Mouse (Mus musculus) lung, postnatal 25 days (tissue): ENCODE measurements around the gene Bahcc1.

ENCODE experiments used
- DNase-seq: peaks from one replicate; pipeline ENCODE4 v3.0.0; 2022; ENCODE audit warnings: low spot score

The Bahcc1 gene

GRCm38 (mm10) chr11:120315832-120316689 is 83.3 kb downstream of the Bahcc1 start:
- peak; percentile 96 for DNase-seq

GRCm38 (mm10) chr11:120316690-120317254 is 84.0 kb downstream of the Bahcc1 start:
- DNase-seq: peak; percentile 48

- DNase-seq: no peak
These were observed 84.7 kb downstream of the Bahcc1 start for GRCm38 (mm10) chr11:120317456-120317855.

- no peak for DNase-seq
These were observed 86.6 kb downstream of the Bahcc1 start for GRCm38 (mm10) chr11:120319310-120319709.

- DNase-seq: no peak
These were observed 87.4 kb downstream of the Bahcc1 start for GRCm38 (mm10) chr11:120320156-120320555.

- DNase-seq: no peak
These were observed 102.8 kb downstream of the Bahcc1 start for GRCm38 (mm10) chr11:120335431-120336021.

GRCm38 (mm10) chr11:120337447-120337846 is 104.7 kb downstream of the Bahcc1 start:
- no peak for DNase-seq

- DNase-seq: no peak
These were observed 106.0 kb downstream of the Bahcc1 start for GRCm38 (mm10) chr11:120338786-120339185.

- no peak for DNase-seq
These were observed 107.3 kb downstream of the Bahcc1 start for GRCm38 (mm10) chr11:120339978-120340513.

- no peak for DNase-seq
These were observed 108.9 kb downstream of the Bahcc1 start for GRCm38 (mm10) chr11:120341661-120342060.
